Mouse (Mus musculus) heart, postnatal 10 days (tissue): Measurements from ENCODE around the gene Gm10228. TPM values are rescaled to one million over a fixed set of nuclear protein-coding genes. Genes with fewer than 3 reads are reported as not detected.
A peak's percentile ranks its signal among the peaks of the same experiment; 100 is the strongest.
"Not testable (repeated sequence)": the region's sequence is repeated elsewhere in the genome, so short reads cannot be mapped to it uniquely, and the experiment has no call there.

ENCODE experiments used
- DNase-seq, 2 experiments: peaks; one replicate each; pipeline ENCODE4 v3.0.0; 2021
- intact Hi-C: fragments of 180-260 bp; cut with DNase I; formaldehyde crosslinking; loops from one replicate; pipeline ENCODE4 v1.15.1; 2025
- total RNA-seq, 2 experiments: library from RNA; stranded (reverse); gene quantifications; 2 replicates each; pipeline ENCODE4 v1.2.3; 2021

Gm10228 gene
- total RNA-seq, result not detected

DNA sequence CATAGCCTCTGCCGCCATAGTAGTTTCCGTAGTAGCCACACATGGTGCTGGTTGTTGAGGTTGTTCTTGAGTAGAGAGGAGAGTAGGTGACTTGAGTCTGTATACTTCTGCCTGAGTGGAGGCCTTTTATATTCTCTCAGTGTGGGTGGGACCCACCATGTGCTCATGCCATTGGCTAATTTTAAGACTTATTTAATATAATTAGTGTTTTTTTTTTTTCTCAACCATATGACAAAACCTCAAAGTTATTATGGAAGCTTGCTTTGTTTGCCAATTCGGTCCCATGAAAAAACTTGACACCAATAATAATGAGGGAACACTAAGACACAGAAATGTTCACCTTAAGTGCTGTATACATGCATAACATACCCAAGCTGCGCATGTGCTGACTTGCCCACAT is at the start of gene Gm10228:
TSS of gene Gm10228 (minus strand) at position 101 of the 400 bp plus-strand sequence.
- intact Hi-C loops, DNase-seq: not testable (repeated sequence)

DNA sequence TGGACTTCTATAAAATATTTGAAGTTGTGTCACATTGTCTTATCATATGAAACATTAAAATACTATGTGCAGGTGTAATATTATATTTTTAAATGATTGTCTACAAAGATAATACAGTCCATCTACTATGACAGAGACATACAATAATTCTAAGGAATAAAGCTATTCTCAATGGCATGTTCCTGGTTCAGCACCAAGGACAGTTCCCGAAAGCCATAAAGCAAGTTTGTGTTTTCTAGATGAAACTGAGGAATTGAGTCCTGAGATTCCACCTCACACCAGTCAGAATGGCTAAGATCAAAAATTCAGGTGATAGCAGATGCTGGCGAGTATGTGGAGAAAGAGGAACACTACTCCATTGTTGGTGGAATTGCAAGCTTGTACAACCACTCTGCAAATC is 29.8 kb upstream of the Gm10228 start:
- peak in 1 of 2 experiments; percentile 6 for DNase-seq
- intact Hi-C loops, result not testable (repeated sequence)

DNA sequence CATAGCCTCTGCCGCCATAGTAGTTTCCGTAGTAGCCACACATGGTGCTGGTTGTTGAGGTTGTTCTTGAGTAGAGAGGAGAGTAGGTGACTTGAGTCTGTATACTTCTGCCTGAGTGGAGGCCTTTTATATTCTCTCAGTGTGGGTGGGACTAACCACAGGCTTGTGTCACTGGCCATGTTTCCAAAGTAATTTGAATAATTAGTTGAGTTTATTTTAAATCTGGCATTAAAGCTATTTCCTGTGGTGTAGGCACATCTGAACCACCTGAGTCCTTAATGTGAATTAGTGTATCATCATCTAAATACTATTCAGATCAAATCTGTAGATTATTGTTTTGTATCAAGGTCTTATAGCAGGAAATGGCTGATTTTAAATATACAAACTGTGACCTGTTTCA is 22.6 kb upstream of the Gm10228 start, which contains the start of gene 1110025L11Rik:
TSS of gene 1110025L11Rik (minus strand) at position 101 of the 400 bp plus-strand sequence.
- DNase-seq, intact Hi-C loops: not testable (repeated sequence)

DNA sequence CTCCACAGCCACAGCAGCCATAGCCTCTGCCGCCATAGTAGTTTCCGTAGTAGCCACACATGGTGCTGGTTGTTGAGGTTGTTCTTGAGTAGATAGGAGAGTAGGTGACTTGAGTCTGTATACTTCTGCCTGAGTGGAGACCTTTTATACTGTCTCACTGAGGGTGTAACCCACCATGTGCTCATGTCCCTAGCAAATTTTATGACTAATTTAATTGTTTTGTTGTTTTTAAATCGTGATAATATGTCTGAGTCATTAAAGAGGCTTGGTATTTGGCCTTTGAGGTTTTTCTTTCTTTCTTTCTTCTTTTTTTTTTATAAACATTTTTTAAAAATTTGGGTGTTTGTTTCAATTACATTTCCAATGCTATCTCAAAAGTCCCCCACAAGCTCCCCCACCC is 6.5 kb upstream of the Gm10228 start, which contains the start of gene Krtap6-5:
TSS of gene Krtap6-5 (minus strand) at position 101 of the 400 bp plus-strand sequence.
- intact Hi-C loops, result no loop called here
- DNase-seq, result no peak

DNA sequence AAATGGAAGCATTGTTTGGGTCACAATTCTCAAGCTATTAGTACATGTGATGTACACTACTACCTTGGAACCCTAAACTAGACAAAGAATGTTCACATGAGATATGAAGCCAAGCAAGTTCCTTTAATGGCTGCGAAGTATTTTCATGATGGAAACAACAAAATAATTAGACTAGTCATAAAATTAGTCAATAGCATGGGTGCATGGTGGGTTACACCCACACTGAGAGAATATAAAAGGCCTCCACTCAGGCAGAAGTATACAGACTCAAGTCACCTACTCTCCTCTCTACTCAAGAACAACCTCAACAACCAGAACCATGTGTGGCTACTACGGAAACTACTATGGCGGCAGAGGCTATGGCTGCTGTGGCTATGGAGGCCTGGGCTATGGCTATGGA is 9.9 kb downstream of the Gm10228 start, which contains the start of gene Krtap6-1:
TSS of gene Krtap6-1 (plus strand) at position 301 of the 400 bp plus-strand sequence.
- intact Hi-C loops, DNase-seq: not testable (repeated sequence)

DNA sequence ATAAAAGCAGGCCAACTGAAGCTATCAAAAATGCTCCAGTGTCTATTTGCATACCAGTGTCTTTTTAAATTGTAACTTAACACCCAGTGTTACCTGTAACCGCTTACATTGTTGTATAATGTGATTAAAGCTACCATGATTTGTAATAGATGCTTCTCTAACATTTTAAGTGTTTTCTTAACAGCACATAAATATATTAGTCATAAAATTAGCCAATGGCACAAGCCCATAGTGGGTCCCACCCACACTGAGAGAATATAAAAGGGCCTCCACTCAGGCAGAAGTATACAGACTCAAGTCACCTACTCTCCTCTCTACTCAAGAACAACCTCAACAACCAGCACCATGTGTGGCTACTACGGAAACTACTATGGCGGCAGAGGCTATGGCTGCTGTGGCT is 26.3 kb downstream of the Gm10228 start, which contains the start of gene Gm10229:
TSS of gene Gm10229 (plus strand) at position 301 of the 400 bp plus-strand sequence.
- intact Hi-C loops, DNase-seq: not testable (repeated sequence)

DNA sequence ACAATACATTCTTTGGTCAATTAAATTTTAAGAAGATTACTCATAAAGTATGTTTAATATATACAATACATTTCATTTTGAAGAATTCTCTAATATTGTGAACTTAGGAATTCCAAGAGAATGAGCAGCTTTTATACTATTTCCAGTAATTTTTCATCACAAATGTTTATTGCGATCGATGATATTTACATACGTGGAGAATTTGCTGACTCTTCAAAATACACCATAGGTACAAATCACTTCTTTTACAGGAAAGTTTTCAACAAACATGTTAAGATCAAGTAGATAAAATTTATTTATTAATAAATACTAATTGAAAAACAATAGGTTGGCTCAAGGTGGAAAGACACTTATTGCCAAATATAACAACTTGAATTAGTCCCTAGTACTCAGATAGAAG is 27.3 kb downstream of the Gm10228 start:
- intact Hi-C loops, result no loop called here
- no peak for DNase-seq

DNA sequence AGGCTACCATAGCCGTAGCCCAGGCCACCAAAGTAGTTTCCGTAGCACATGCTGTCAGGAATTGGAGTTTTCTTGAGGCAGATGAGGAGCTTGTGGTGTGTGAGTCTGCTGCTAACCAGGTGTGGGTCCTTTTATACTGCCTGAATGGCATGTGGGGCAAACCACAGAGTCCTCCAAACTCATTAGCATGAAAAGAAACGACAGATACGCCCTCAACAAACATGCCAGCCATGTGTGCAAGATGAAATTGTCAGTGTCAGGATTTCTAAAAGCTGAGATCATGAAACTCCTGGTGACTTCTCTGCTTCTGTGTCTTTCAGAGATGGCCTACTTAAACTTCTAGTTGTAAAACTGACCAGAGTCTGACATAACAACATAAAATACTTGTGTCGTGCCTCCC is 30.6 kb downstream of the Gm10228 start, which contains the start of gene Krtap22-2:
TSS of gene Krtap22-2 (minus strand) at position 101 of the 400 bp plus-strand sequence.
- no peak for DNase-seq
- intact Hi-C loops, result no loop called here

Other genes with a start within 250 kb of the Gm10228 start
- gene Gm20741, start 229.3 kb downstream of the Gm10228 start, total RNA-seq, result not detected
- not detected for gene Krtap15, start 221.3 kb downstream of the Gm10228 start, total RNA-seq
- gene Krtap14, start 215.3 kb downstream of the Gm10228 start, total RNA-seq, result not detected
- not detected for gene Krtap19-1, start 172.1 kb downstream of the Gm10228 start, total RNA-seq
- not detected for gene Krtap19-2, start 167.2 kb downstream of the Gm10228 start, total RNA-seq
- not detected for gene Krtap19-3, start 163.4 kb downstream of the Gm10228 start, total RNA-seq
- gene Krtap19-4, start 156.4 kb downstream of the Gm10228 start, total RNA-seq, result not detected
- not detected for gene Krtap19-5, start 145.0 kb downstream of the Gm10228 start, total RNA-seq
- not detected for gene Krtap19-9b, start 109.2 kb downstream of the Gm10228 start, total RNA-seq
- not detected for gene Krtap16-3, start 78.6 kb downstream of the Gm10228 start, total RNA-seq
- not detected for gene Krtap22-2, start 30.7 kb downstream of the Gm10228 start, total RNA-seq
- gene Gm10229, start 26.2 kb downstream of the Gm10228 start, total RNA-seq, result not detected
- not detected for gene Krtap6-1, start 9.8 kb downstream of the Gm10228 start, total RNA-seq
- gene Krtap6-5, start 6.4 kb upstream of the Gm10228 start, total RNA-seq, result not detected
- gene 1110025L11Rik, start 22.5 kb upstream of the Gm10228 start, total RNA-seq, result not detected
- gene Krtap6-3, start 42.5 kb upstream of the Gm10228 start, total RNA-seq, result not detected
- gene Gm6358, start 99.4 kb upstream of the Gm10228 start, total RNA-seq, result not detected
- gene Gm10061, start 109.6 kb upstream of the Gm10228 start, total RNA-seq, result not detected
- gene Gm9789, start 116.5 kb upstream of the Gm10228 start, total RNA-seq, result not detected
- not detected for gene Gm7735, start 128.0 kb upstream of the Gm10228 start, total RNA-seq
- gene 1110057P08Rik, start 133.3 kb upstream of the Gm10228 start, total RNA-seq, result not detected
- gene Krtap20-2, start 164.4 kb upstream of the Gm10228 start, total RNA-seq, result not detected